Mouse (Mus musculus) ES-E14 (cell line): ENCODE data around the gene Fam8a1.

Source experiments
- CHD2 ChIP-seq: IDR thresholded peaks from 2 replicates; pipeline ENCODE4 v1.6.1; 2014; ENCODE audit warnings: mild to moderate bottlenecking, low read depth, low read length, inconsistent platforms
- HCFC1 ChIP-seq: IDR thresholded peaks from 2 replicates; pipeline ENCODE4 v1.6.1; 2012; ENCODE audit warnings: low read length, inconsistent platforms, borderline replicate concordance; ENCODE audit not compliant: insufficient read depth
- MAFK ChIP-seq: IDR thresholded peaks from 2 replicates; pipeline ENCODE4 v1.6.1; 2014; ENCODE audit warnings: mild to moderate bottlenecking, low read depth, low read length, inconsistent platforms; ENCODE audit not compliant: insufficient read depth
- ZC3H11A ChIP-seq: IDR thresholded peaks from 2 replicates; pipeline ENCODE4 v1.6.1; 2012; ENCODE audit warnings: low read depth, mild to moderate bottlenecking, inconsistent platforms, low read length, borderline replicate concordance
- ZNF384 ChIP-seq: IDR thresholded peaks from 2 replicates; pipeline ENCODE4 v1.6.1; 2012; ENCODE audit warnings: low read depth, low read length, inconsistent platforms

- no peak for TF ChIP-seq MAFK
- no peak for TF ChIP-seq CHD2
- no peak for TF ChIP-seq ZC3H11A
- no peak for TF ChIP-seq ZNF384
- no peak for TF ChIP-seq HCFC1
Observed at GRCm38 (mm10) chr13:46703138-46703537, 33.8 kb downstream of the Fam8a1 start.
